Mouse (Mus musculus): ENCODE measurements around the gene Acads.

GRCm38 (mm10) chr5:115099530-115099929 lies 19.6 kb downstream of the Acads start:
- TF ChIP-seq MAX (IDR thresholded peaks at IDR 0.05; ENCODE audit: low read depth) (no peak), MYOG (IDR thresholded peaks at IDR 0.05; ENCODE audit: control insufficient read depth in 1 of 3, insufficient read depth in 1 of 3, insufficient read length in 2 of 3, low read depth in 2 of 3) (no peak), POLR2AphosphoS2 (IDR thresholded peaks at IDR 0.05; ENCODE audit: insufficient read length, low read depth) (no peak), TCF12 (IDR thresholded peaks at IDR 0.05; ENCODE audit: insufficient read depth, poor library complexity, severe bottlenecking) (no peak), TCF3 (IDR thresholded peaks at IDR 0.05; ENCODE audit: insufficient read length, low read depth) (no peak), USF1 (IDR thresholded peaks at IDR 0.05; ENCODE audit: low read depth) (no peak), REST (IDR thresholded peaks at IDR 0.05; ENCODE audit: insufficient read depth, insufficient read length) (no peak), POLR2A (IDR thresholded peaks at IDR 0.05; ENCODE audit: insufficient read length, low read depth) (no peak)
